Mouse (Mus musculus) urinary bladder, adult 18-20 months (tissue): ENCODE measurements at regions not wholly inside any gene's neighbourhood (a gene's known extent, or its start where the extent isn't known, plus 50 kb on each side); places are given as distances from the start of the nearest gene placed in this dataset.

Experiments used
- DNase-seq, 2 experiments: peaks; one replicate each; pipeline ENCODE4 v3.0.0; 2022; ENCODE audit warnings: low spot score in 2 of 2, mixed read lengths in 2 of 2

GRCm38 (mm10) chr10:23610485-23610884 is 176.6 kb downstream of the Rps12 start:
- DNase-seq: no peak

GRCm38 (mm10) chr10:23610046-23610445 is 177.0 kb downstream of the Rps12 start:
- DNase-seq: no peak

- DNase-seq: no peak
Observed at GRCm38 (mm10) chr10:23609270-23609914, 177.7 kb downstream of the Rps12 start.

GRCm38 (mm10) chr10:23600701-23601100 is 186.4 kb downstream of the Rps12 start:
- no peak for DNase-seq

GRCm38 (mm10) chr10:23595541-23595940 is 191.5 kb downstream of the Rps12 start:
- no peak for DNase-seq

GRCm38 (mm10) chr10:23580230-23580629 is 206.8 kb downstream of the Rps12 start:
- DNase-seq: no peak

GRCm38 (mm10) chr10:23571013-23571412 is 216.1 kb downstream of the Rps12 start:
- DNase-seq: no peak

GRCm38 (mm10) chr10:23569386-23569785 is 217.7 kb downstream of the Rps12 start:
- no peak for DNase-seq

- DNase-seq: no peak
Observed at GRCm38 (mm10) chr10:23562273-23562885, 211.8 kb upstream of the Eya4 start.

- no peak for DNase-seq
Observed at GRCm38 (mm10) chr10:23559980-23560658, 209.5 kb upstream of the Eya4 start.

GRCm38 (mm10) chr10:23557828-23558227 is 207.2 kb upstream of the Eya4 start:
- DNase-seq: no peak

- DNase-seq: peak in 1 of 2 experiments; percentile 3
Observed at GRCm38 (mm10) chr10:23549207-23549606, 198.6 kb upstream of the Eya4 start.

- no peak for DNase-seq
Observed at GRCm38 (mm10) chr10:23548322-23548721, 197.7 kb upstream of the Eya4 start.

- DNase-seq: no peak
Observed at GRCm38 (mm10) chr10:23542712-23543111, 192.1 kb upstream of the Eya4 start.

GRCm38 (mm10) chr10:23541914-23542313 is 191.3 kb upstream of the Eya4 start:
- no peak for DNase-seq

GRCm38 (mm10) chr10:23534636-23535035 is 184.1 kb upstream of the Eya4 start:
- DNase-seq: no peak

GRCm38 (mm10) chr10:23531964-23532758 is 181.6 kb upstream of the Eya4 start:
- no peak for DNase-seq

GRCm38 (mm10) chr10:23530715-23531114 is 180.1 kb upstream of the Eya4 start:
- DNase-seq: no peak

GRCm38 (mm10) chr10:23526796-23527195 is 176.2 kb upstream of the Eya4 start:
- no peak for DNase-seq

- DNase-seq: no peak
Observed at GRCm38 (mm10) chr10:23522664-23523063, 172.1 kb upstream of the Eya4 start.

GRCm38 (mm10) chr10:23493647-23494046 is 143.1 kb upstream of the Eya4 start:
- DNase-seq: no peak

GRCm38 (mm10) chr10:23492971-23493370 is 142.4 kb upstream of the Eya4 start:
- no peak for DNase-seq
